Mouse (Mus musculus): ENCODE results near the gene Gpm6a. TPM values are rescaled to one million over a fixed set of nuclear protein-coding genes. Genes with fewer than 3 reads are reported as not detected.

Gpm6a gene
- polyA plus RNA-seq, 1 experiment: 0.61 TPM

DNA sequence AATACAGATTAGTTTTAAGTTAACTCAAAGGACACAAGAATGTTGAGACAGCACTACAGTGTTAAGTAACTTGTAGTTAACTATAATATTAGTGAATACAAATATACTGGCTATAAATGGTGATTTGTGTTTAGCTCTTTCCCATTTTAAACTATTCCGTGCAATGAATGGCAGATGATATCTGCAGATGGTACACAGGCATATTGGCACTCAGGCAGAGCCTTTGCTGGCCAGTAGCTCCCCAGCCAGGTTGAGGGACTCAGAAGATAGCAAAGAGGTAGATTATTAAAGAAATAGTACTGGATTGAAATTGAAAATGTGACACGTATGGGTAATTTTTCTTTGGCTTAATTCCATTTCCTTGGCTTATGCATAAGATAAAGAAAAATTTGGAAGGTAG, 21.3 kb downstream of the Gpm6a start:
- Histone ChIP-seq H3K4me3 (ENCODE audit: control insufficient read depth, low read depth, low read length) (no peak overlapping the region), H3K4me1 (ENCODE audit: control insufficient read depth, insufficient read depth, low read length) (no peaks in the 10 kb centered on the region), H3K27ac (ENCODE audit: control insufficient read depth, insufficient read depth, low read depth, low read length) (no peak overlapping the region), H3K27me3 (ENCODE audit: control insufficient read depth, insufficient read depth, low read length) (no peaks in the 10 kb centered on the region), H3K36me3 (ENCODE audit: control insufficient read depth, insufficient read depth, low read length) (no peaks in the 10 kb centered on the region)
- no peak for TF ChIP-seq POLR2A (IDR thresholded peaks at IDR 0.05; ENCODE audit: control insufficient read depth, low read depth, low read length)
- TF ChIP-seq CTCF (IDR thresholded peaks at IDR 0.05; ENCODE audit: control insufficient read depth, insufficient read depth, insufficient replicate concordance, low read depth, low read length): no peak

DNA sequence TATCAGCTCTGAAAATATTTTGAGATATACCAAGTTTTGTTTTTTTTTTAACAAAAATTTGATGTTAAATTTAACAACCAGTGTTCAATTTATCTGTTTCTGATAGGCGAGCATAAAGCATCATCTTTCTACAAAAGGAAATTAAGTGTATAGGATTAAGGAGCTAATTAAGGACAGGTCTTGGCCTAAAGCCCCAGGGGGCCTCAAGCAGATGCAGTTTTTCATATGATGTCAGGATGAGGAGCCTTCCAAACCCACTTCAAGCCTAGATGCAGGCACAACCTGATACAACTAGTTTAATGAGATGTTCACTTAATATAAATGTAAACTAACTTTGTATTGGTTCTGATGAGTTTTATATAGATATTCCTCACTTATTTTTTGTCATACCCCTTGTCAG, 22.0 kb downstream of the Gpm6a start:
- H3K27ac ChIP-seq (ENCODE audit: control insufficient read depth, insufficient read depth, low read depth, low read length): no peak overlapping the region
- H3K27me3 ChIP-seq (ENCODE audit: control insufficient read depth, insufficient read depth, low read length): no peaks in the 10 kb centered on the region
- no peaks in the 10 kb centered on the region for H3K4me1 ChIP-seq (ENCODE audit: control insufficient read depth, insufficient read depth, low read length)
- H3K4me3 ChIP-seq (ENCODE audit: control insufficient read depth, low read depth, low read length): no peak overlapping the region
- no peaks in the 10 kb centered on the region for H3K36me3 ChIP-seq (ENCODE audit: control insufficient read depth, insufficient read depth, low read length)
- TF ChIP-seq CTCF (IDR thresholded peaks at IDR 0.05; ENCODE audit: control insufficient read depth, insufficient read depth, insufficient replicate concordance, low read depth, low read length) (no peak), POLR2A (IDR thresholded peaks at IDR 0.05; ENCODE audit: control insufficient read depth, low read depth, low read length) (no peak)

DNA sequence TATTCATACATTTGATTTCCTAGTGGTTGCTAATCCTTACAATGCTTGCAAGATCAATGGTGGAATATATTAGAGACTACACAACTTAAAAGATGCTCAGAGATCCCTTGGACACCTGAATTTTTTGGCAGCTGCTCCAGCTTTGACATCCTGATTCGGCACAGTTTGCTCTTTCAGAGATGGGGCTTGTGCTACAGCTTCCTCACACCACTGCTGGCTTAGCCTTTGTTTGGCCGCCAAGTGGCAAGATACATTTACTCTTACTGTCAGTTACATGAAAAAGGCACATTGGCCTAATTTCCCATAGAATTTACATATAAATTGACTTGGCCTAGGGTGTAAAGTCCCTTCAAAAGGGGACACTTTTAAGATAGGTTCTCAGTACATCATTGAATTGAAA, 32.1 kb downstream of the Gpm6a start:
- Histone ChIP-seq H3K4me1 (ENCODE audit: control insufficient read depth, insufficient read depth, low read length) (no peaks in the 10 kb centered on the region), H3K36me3 (ENCODE audit: control insufficient read depth, insufficient read depth, low read length) (no peaks in the 10 kb centered on the region), H3K4me3 (ENCODE audit: control insufficient read depth, low read depth, low read length) (no peak overlapping the region), H3K27ac (ENCODE audit: control insufficient read depth, insufficient read depth, low read depth, low read length) (no peak overlapping the region), H3K27me3 (ENCODE audit: control insufficient read depth, insufficient read depth, low read length) (no peaks in the 10 kb centered on the region)
- no peak for TF ChIP-seq POLR2A (IDR thresholded peaks at IDR 0.05; ENCODE audit: control insufficient read depth, low read depth, low read length)
- no peak for TF ChIP-seq CTCF (IDR thresholded peaks at IDR 0.05; ENCODE audit: control insufficient read depth, insufficient read depth, insufficient replicate concordance, low read depth, low read length)

DNA sequence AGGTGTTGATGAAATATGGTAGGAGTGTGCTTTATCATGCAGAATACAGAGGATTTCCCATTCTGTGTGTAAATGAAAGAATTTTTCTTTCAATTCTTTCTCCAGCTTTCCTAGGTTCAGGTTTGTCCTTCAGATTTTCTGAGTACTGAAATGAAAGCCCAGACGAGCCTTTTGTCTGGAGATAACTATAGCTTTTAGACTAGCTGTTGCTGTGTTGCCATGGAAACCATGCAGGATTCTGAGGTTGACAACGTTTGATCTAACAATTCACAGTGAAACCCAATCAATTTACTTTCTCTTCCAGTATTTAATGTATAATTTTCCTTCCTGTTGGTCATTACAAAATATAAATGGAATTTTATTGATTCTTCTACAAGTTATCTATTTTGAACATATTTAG, 34.5 kb downstream of the Gpm6a start:
- Histone ChIP-seq H3K36me3 (ENCODE audit: control insufficient read depth, insufficient read depth, low read length) (no peaks in the 10 kb centered on the region), H3K27ac (ENCODE audit: control insufficient read depth, insufficient read depth, low read depth, low read length) (no peak overlapping the region), H3K4me3 (ENCODE audit: control insufficient read depth, low read depth, low read length) (no peak overlapping the region), H3K4me1 (ENCODE audit: control insufficient read depth, insufficient read depth, low read length) (no peaks in the 10 kb centered on the region), H3K27me3 (ENCODE audit: control insufficient read depth, insufficient read depth, low read length) (no peaks in the 10 kb centered on the region)
- no peak for TF ChIP-seq POLR2A (IDR thresholded peaks at IDR 0.05; ENCODE audit: control insufficient read depth, low read depth, low read length)
- no peak for TF ChIP-seq CTCF (IDR thresholded peaks at IDR 0.05; ENCODE audit: control insufficient read depth, insufficient read depth, insufficient replicate concordance, low read depth, low read length)

DNA sequence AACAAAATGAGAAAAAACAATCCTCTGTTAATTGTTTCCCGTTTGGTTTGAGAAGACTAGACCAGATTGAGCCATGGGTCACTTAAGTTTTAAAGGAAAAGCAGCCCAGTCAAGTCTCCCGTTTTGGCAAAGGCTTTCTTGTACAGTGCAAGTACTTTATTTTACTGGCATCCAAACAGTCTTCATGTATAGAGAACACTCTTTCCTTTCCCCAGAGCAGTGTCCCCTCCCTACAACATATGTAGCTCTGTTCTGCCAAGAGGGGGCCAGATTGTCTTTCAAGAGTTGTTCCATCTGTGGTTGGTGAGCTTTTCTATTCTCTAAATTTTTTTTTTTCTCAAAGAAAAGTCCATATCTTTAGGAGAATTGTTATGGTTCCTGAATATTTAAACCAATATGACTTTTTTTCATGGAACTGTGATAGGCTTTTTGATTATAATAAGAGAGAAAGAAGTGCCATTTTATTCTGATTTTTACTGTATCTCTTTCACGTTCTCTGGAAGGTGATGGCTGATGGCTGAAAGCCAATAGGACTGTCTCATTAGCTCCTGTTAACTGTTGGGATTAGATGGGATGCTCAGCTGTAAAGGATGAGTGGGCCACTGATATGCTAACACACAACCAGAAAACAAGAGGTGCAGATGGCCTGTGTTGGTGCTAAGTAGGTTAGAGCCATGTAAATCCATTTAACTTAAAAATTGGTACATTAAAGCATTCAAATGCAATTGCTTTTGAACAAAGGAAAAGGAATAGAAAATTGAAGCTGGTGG, 37.4 kb downstream of the Gpm6a start:
- no peaks in the 10 kb centered on the region for H3K36me3 ChIP-seq (ENCODE audit: control insufficient read depth, insufficient read depth, low read length)

DNA sequence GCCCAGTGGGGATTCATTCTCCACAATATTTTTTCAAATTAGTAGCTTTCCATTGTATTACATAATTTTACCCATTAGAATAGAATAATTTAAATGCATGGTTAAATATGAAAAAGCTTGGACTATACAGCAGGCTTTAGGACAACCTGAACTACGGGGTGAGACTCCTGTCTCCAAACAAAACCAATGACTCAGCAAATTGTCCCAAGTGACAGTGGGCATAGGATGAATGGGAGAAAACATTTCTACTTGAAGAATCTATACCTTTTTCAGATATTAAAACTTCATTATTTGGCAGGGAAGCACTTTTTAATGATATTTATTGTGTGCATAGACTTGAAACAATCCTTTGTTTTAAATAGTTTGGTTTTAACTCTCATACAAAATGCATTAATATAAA, 41.0 kb downstream of the Gpm6a start:
- Histone ChIP-seq H3K36me3 (ENCODE audit: control insufficient read depth, insufficient read depth, low read length) (no peaks in the 10 kb centered on the region), H3K27me3 (ENCODE audit: control insufficient read depth, insufficient read depth, low read length) (no peaks in the 10 kb centered on the region), H3K4me3 (ENCODE audit: control insufficient read depth, low read depth, low read length) (no peak overlapping the region), H3K4me1 (ENCODE audit: control insufficient read depth, insufficient read depth, low read length) (no peaks in the 10 kb centered on the region), H3K27ac (ENCODE audit: control insufficient read depth, insufficient read depth, low read depth, low read length) (no peak overlapping the region)
- no peak for TF ChIP-seq POLR2A (IDR thresholded peaks at IDR 0.05; ENCODE audit: control insufficient read depth, low read depth, low read length)
- TF ChIP-seq CTCF (IDR thresholded peaks at IDR 0.05; ENCODE audit: control insufficient read depth, insufficient read depth, insufficient replicate concordance, low read depth, low read length): no peak

More for the DNA sequence above, 37.4 kb downstream of the Gpm6a start:
- Histone ChIP-seq H3K4me3 (ENCODE audit: control insufficient read depth, low read depth, low read length) (no peak overlapping the region), H3K4me1 (ENCODE audit: control insufficient read depth, insufficient read depth, low read length) (no peaks in the 10 kb centered on the region), H3K27me3 (ENCODE audit: control insufficient read depth, insufficient read depth, low read length) (no peaks in the 10 kb centered on the region), H3K27ac (ENCODE audit: control insufficient read depth, insufficient read depth, low read depth, low read length) (no peak overlapping the region)
- TF ChIP-seq POLR2A (IDR thresholded peaks at IDR 0.05; ENCODE audit: control insufficient read depth, low read depth, low read length) (no peak), CTCF (IDR thresholded peaks at IDR 0.05; ENCODE audit: control insufficient read depth, insufficient read depth, insufficient replicate concordance, low read depth, low read length) (no peak)

DNA sequence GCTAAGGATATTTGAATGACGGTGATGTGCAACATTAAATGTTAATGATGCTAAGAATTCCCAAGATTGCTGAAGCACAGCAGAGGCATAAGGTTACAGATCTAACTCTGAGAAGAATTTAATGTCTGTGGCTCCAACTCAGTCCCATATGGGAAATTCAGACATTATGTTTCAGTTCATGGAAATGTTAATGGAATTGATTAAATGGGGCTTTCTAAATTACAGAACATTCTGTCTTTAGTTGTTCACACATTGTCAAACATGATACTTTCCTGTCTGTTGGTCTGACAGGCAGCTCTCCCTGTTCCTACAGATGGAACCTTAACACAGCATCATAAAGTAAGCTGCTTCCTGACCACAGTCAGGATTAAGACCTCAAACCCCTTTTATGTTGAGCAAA, 47.8 kb downstream of the Gpm6a start:
- Histone ChIP-seq H3K36me3 (ENCODE audit: control insufficient read depth, insufficient read depth, low read length) (no peaks in the 10 kb centered on the region), H3K4me3 (ENCODE audit: control insufficient read depth, low read depth, low read length) (no peak overlapping the region), H3K4me1 (ENCODE audit: control insufficient read depth, insufficient read depth, low read length) (no peaks in the 10 kb centered on the region), H3K27ac (ENCODE audit: control insufficient read depth, insufficient read depth, low read depth, low read length) (no peak overlapping the region), H3K27me3 (ENCODE audit: control insufficient read depth, insufficient read depth, low read length) (no peaks in the 10 kb centered on the region)
- TF ChIP-seq POLR2A (IDR thresholded peaks at IDR 0.05; ENCODE audit: control insufficient read depth, low read depth, low read length) (no peak), CTCF (IDR thresholded peaks at IDR 0.05; ENCODE audit: control insufficient read depth, insufficient read depth, insufficient replicate concordance, low read depth, low read length) (no peak)

All from testis, adult 2 months (tissue).